Comparison of ENCODE assay signal across 8 mouse cellular contexts in the genomic region with DNA sequence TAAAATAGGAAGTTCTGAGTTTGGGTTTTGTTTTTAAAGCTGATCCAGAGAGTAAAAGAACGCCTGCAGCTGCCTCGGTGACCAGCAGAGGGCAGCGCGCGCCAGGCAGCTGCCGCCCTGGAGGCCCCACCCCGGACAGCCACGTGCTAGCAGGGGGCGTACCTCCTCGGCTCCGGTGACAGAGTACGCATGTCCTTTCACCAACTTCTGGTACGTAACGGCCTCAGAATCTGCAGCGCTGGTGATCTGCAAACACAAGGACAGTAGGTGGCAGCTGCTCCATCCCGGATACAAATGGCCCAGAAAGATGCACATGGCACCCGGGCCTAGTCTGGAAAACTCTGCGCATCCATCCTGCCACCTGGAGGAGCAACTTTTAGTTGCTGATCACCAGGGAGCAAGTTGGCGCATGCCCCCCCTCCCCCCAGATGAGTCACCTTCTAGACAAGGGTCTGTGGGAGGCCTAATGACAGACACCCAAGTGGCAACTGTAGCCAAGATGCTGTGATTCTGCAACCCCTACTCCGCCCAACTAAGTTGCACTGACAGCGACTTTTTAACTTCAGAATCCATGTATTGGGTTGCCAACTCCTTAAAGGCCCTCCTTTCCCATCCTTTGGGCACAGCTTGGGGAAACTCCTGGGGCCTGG. TPM values are rescaled to one million over a fixed set of nuclear protein-coding genes. Genes with fewer than 3 reads are reported as not detected.
DNase-seq lines count a peak whose midpoint lies in the region; ATAC-seq and TF ChIP-seq lines count a peak whose summit lies in the region.

No protein-coding gene starts in this region.

- no peak overlapping the region for H3K27ac ChIP-seq in lung, embryonic 14.5 days (ENCODE audit: low read depth)
- H3K27ac ChIP-seq in olfactory bulb, adult 2 months (ENCODE audit: insufficient read depth, low read depth, low read length) = peak overlapping the region; percentile 42

- peak; percentile 97 for DNase-seq in MN1 (ENCODE audit: low spot score)
- DNase-seq in cerebellum, adult 8-10 months = peak; percentile 84
- DNase-seq in forelimb bud, embryonic 11.5 days (ENCODE audit: low read depth, low spot score) = peak; percentile 83
- peak; percentile 95 for DNase-seq in heart, postnatal 4 days
- DNase-seq in layer of hippocampus, adult 8-10 months (ENCODE audit: low spot score in 2 of 2) = peak; percentile 93 to 94
- peak; percentile 96 for DNase-seq in lung, embryonic 14.5 days
- DNase-seq in thymus, adult 18-20 months = peak; percentile 87

- H3K9ac ChIP-seq in lung, embryonic 14.5 days = no peak overlapping the region

- H3K4me3 ChIP-seq in lung, embryonic 14.5 days (ENCODE audit: low read depth, low read length) = no peak overlapping the region
- H3K4me3 ChIP-seq in olfactory bulb, adult 2 months (ENCODE audit: insufficient read depth, low read depth, low read length) = peak overlapping the region; percentile 12

- peak overlapping the region; percentile 47 for H3K4me2 ChIP-seq in lung, embryonic 14.5 days

- no peaks in the 10 kb centered on the region for H3K27me3 ChIP-seq in lung, embryonic 14.5 days (ENCODE audit: insufficient read depth, low read length)

- ATAC-seq in lung, embryonic 14.5 days (ENCODE audit: insufficient read depth) = peak; percentile 95

- H3K36me3 ChIP-seq in lung, embryonic 14.5 days (ENCODE audit: insufficient read depth) = peaks cover 71% of the 10 kb centered on the region

- no peaks in the 10 kb centered on the region for H3K9me3 ChIP-seq in lung, embryonic 14.5 days (ENCODE audit: low read depth, low read length)

- 9% methylated on average over 21 of the region's 21 CpGs for WGBS in lung, embryonic 14.5 days
- WGBS in olfactory bulb, adult 2 months = 6% methylated on average over 21 of the region's 21 CpGs

- no peak for TF ChIP-seq POLR2A in olfactory bulb, adult 2 months (IDR thresholded peaks at IDR 0.05; ENCODE audit: insufficient read depth, low read depth, low read length)

- peak; percentile 94 for TF ChIP-seq CTCF in lung, embryonic 14.5 days (IDR thresholded peaks at IDR 0.05; ENCODE audit: low read depth)
- peak; percentile 93 for TF ChIP-seq CTCF in olfactory bulb, adult 2 months (IDR thresholded peaks at IDR 0.05; ENCODE audit: insufficient read depth, low read depth, low read length)

- peaks cover 10% of the 10 kb centered on the region; the same call in 1 of the 2 replicates for H3K4me1 ChIP-seq in lung, embryonic 14.5 days (ENCODE audit: insufficient read depth)
- peaks cover 51% of the 10 kb centered on the region for H3K4me1 ChIP-seq in olfactory bulb, adult 2 months (ENCODE audit: control insufficient read depth, insufficient read depth, low read length)

RNA-seq across cellular contexts. Expression of gene Capn2, which starts 27.5 kb away (rescaled TPM):
- total RNA-seq in heart, postnatal 4 days (2021) = 10 to 100 TPM; 86.6 to 89.9 TPM
- total RNA-seq in layer of hippocampus, adult 8-10 months (2022) = 10 to 100 TPM; 68.8 to 72.9 (median 71.6) TPM
- polyA plus RNA-seq in lung, embryonic 14.5 days (2014; fragmentation: Nextera tagmentation; extraction: Ambion mirVana) = 116 and 117 TPM in 2 replicates
- polyA plus RNA-seq in olfactory bulb, adult 2 months (2012; ENCODE audit: insufficient read depth, insufficient read length, low replicate concordance, missing spikeins) = not detected in 2 replicates
